Mouse (Mus musculus): ENCODE data around the gene Camk2d.

Gene Camk2d

DNA sequence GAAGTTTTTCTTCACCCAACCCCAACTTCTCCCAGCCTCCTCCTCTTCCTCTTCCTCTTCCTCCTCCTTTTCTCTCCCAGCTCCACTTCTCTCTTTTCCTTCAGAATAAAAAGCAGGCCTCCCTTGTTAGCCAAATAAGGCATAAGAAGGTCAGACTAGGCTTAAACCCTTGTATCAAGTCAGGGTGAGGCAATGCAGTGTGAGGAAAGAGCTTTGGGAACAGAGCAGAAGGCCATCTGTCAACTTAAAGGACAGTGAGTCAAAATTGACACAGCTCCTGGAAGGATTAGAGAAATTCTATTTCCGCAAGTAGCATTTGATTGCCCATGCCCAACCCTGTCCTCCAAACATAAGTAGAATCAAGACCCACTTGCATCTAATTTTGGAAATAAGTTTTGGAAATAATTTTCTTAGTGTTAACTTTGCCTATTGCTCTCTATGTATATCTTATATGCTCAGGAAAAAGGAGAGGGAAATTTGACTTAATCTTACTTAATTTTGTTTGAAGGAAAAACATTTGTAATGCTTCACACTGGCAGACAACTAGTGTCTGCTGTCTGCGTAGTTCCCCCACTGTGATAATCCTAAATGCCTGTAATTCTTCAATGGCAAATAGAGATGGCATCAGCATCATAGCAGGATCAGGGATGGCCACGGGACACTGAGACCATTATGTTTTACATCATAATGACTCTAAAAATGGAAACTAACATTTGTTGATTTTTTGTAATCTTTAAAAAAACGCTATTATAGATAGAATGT, 16.8 kb downstream of the Camk2d start:
- CTCF ChIA-PET = interaction anchor here (0.6 to 1.9 kb wide), 5 partner anchors 15 to 108 kb away, joined by 3 to 4 read pairs (median 3); no protein-coding TSS in a partner anchor

DNA sequence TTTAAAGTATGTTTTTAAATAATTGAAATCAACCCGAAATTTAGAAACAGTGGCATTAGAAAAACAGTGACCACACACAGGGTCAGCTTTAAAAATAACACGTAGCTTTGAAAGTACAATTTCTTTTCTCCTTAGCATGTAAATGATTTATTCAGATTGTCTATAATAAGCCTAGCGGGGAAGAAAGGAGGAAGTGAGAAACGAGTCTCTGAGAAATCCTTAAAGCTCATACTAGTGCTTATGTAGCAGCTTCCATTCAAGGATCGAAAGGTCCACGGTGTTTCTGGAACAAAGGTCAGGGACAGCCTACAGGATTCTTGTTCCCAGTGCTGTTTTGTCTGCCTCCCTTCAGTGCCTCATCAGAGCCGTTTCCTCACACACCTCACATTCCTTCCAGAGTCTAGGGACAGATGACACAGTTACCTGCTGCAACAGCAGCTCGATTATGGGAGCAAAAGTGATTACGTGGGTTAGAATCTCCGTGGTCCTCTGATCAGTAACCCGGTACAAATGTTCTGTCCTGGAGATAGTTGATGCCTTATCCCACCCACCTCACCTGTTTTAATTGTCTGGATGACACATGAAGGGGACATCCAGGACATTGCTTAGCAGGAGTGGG, 17.5 kb downstream of the Camk2d start:
- CTCF ChIA-PET = interaction anchor here (0.6 to 1.9 kb wide), 5 partner anchors 16 to 137 kb away, joined by 3 to 4 read pairs (median 3); no protein-coding TSS in a partner anchor

DNA sequence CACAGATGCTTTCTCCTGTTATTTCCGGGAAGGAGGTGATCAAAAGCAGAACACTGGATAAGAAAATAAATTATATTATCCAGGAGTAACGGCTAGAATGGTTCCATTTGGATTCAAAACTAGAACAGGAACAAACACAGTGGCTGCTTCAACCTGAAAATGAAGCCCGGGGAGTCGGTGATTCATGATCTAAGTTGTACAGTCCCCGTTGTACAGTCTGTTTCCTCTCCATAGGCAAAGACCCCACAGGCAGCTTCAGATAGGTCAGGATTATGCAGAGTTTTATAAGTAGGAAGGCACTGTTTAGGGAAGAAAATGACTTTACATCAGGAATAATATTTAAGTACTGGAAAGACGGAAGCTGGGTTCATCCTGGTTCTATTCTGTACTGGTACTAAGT, 19.2 kb downstream of the Camk2d start:
- CTCF ChIA-PET = no interaction called here

DNA sequence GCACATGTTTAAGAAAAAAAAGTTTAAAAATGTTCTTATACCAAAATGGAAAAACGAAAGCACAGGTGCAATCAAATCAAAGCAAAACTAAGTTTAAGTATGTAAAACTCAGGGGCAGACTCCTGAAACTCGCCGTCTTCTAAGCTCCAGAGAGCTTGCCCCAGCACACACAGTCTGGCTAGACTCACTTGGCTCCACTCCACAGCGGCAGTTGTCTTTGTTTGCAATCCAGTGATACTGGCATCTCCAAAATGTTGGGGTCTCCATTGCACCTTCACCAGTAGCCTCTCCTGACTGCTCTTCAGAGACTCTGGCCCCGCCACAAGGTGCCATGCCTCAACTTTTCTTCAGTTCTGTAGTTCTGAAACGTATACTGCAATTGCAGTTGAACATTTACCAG, 24.1 kb downstream of the Camk2d start:
- CTCF ChIA-PET = no interaction called here

DNA sequence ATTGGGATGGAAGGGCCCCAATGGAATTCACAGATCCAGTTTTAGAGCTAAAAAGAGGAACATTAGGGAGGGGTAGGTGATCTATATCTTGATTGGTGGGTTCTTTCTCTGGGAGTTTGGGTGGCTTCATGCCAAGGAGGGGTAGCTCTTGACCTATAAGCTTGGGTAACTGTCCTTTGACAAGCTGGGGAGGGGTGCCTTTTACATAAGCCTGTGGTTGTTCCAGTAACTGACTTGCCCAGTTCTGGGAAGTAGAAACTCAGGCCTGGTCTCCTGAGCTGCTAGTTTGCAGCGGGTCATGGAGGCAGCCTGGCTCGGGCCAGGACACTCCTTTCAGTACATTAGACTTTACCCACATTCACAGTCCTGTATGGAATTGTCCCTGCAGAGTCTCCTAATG, 26.4 kb downstream of the Camk2d start:
- CTCF ChIA-PET = no interaction called here

DNA sequence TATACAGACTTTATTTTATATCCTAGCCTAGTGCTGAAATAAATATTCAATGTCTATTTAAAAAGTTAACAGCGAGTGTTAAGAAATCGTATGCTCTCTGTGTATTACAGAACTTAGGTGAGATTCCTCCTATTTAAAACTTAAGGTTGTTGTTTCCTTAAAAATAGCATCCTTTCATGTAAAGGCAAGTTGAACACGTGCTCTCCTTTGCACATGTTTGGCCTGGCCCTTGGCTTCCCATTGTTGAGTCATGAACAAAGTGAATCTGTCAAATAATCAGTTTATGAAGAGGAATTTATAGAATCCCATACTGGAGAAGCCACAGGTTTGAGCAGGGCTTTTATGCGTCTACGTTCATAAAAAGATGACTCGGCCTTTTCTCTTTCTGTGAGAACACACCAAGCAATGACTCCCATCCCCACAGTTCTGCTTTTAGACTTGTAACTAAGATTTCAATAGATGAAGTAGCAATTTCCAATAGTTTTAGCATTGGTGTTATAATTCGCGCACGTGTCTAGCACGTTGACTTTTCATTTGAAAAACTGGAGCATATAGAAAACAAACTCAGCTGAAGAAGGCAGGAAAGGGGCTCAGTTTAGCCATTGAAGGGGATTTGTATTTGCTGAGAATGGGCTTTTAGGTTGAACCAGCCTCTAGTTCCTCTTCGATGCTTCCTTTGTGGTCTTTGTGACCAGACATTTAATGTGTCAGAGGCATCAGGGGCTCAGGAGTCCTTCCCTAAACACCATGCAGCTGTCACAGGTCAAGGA, 29.1 kb downstream of the Camk2d start:
- CTCF ChIA-PET = no interaction called here

DNA sequence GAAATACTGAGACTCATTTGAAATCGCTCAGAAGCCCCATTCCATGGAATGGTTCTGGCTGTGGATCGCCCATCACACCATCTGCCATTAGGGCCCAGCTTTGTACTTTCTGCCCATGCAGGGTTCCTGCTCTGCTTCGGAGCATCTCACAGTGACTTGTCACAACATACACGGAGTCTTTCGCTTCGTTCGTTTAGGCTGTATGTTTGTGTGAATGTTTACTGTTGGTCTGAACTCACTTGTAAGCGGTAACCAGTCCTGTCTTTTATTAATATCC, 29.6 kb downstream of the Camk2d start:
- CTCF ChIA-PET = no interaction called here

DNA sequence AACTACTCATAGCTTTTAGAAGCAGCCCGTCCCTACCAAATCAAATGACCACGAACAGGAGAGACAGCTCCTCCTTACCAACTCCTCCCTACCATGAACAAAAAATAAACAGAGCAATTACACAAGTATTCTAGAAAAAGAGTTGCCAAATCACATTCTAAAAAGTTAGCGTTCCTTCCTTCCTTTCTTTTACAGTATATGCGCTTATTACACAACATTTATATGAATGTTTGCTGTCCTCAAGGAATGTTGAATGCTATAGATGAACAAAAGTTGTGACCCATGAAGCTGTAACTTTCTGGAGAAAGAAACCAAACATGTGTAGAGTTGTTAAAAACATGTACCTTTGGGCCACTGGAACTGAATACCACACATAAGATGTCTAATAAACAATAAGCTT, 31.9 kb downstream of the Camk2d start:
- CTCF ChIA-PET = no interaction called here

DNA sequence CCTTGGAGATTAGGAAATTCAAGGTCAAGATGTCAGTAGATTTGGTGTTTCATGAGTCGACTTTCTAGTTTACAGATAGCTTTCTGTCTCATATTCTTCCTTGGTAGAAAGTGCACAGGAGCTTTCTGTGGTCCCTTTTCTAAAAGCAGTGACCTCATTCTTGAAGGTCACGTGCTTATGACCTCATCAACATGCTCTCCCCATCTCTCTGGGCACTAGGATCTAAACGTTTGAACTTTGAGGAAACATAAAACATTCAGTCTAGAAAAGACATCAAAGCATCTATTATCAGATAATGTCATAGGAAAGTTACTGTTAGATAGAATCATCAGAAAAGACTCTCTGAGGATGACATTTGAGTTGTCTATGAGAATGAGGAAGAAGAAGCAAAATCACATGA, 32.3 kb downstream of the Camk2d start:
- CTCF ChIA-PET = no interaction called here

DNA sequence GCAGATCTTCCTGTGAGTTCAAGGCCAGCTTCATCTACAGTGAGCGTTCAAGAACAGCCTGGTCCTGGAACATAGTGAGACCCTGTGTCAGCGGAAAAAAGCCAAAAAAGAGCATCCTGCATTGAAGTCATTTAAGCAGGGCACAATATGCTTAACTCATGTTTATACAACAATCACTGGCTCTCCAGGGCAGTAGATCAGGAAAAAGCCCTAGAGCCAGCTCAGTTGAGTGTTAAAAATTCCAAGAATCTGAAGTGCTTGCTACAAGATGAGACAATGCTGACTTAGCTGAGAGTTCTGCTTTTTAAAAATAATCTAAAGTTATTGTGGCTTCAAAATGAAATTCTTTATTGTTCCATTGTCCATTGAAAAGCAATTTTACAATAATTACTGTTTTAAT, 32.9 kb downstream of the Camk2d start:
- CTCF ChIA-PET = no interaction called here

DNA sequence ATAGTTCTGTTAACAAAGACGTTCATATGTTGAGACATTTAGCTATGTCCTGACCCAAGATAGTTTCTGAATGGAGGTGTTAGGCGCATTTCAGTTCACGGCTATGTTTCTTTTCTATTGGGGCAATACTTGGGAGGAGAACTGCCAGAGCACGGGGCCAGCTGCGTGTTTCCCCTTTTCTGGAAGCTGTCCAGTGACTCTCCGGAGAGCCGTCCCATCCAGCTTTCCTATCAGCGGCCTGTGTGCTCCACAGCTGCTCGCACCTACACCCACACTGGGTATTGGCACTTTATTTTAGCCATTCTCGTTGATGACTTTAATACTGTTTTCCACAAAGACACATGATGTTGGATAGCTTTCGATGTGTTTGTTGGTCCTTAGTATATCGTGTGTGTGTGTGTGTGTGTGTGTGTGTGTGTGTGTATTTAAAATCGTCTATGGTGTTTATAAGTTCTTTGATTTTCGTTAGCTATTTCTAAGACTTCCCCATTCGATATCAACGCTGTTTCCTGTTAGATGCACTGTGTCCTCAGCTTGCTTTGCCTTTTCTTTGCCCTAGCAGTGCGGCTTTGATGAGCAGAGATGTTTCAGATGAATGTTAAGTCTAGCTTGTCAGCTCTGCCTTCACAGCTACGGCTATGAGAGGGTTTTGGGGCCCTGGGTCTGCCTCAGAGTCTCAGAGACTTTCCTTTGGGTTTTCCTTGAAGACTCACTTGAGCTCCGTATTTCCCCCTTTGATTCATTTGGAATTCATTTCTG, 34.2 kb downstream of the Camk2d start:
- CTCF ChIA-PET = interaction anchor here (0.9 kb wide), 1 partner anchor 9 kb away, joined by 4 read pairs; no protein-coding TSS in a partner anchor

DNA sequence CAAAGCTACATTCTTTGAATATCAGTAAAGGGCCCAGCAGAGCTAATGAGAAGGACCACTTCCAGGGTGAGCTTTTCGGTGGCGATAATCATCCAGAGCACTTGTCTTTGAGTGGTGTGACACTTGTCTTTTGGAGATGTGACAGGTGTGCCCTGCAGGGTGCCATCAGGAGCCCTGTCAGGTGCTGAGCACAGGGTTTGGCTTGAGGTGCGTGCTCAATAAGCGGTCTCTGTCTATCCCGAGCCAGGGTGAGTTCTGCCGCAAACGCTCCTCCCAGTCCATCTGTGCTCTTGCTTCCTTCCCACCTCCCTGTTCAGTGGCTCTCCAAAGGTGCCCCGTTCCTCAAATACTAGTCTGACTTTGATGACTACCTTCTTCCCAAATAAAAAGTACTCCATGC, 35.5 kb downstream of the Camk2d start:
- CTCF ChIA-PET = no interaction called here

DNA sequence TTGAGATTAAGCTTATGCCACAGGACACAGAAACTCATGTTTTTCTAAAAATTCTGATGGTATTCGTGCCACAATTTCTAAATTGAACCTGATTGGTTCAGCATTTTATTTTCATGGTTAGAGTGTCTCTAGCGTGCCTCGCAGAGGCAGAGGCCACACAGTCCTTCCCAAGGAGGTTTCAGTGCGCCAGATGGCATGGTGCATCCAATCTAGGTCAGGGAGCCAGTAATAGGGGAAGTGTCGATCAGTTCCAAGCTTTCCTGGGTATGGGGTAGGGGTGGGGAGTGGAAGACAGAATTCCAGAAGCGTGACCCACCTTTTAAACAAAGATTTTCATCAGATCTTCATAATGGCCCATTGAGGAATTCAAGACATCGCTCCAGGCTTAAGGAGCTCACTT, 36.5 kb downstream of the Camk2d start:
- CTCF ChIA-PET = no interaction called here

DNA sequence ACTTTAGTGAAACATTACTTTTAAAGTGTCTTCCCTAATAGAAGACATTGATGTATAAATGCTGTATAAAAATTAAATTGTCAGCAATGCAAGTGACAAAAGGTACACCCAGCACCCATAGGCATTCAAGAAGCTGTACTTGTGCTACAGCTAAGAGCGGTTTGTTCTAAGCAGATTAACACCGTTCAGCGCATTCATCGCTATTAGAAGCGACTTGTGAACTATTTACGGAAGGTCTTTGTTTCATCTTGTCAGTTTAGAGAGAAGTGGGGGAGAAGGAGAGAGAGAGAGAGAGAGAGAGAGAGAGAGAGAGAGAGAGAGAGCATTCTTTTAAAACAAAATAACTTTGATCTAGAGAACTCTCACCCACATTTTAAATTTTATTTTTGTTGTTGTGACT, 38.1 kb downstream of the Camk2d start:
- CTCF ChIA-PET = no interaction called here

DNA sequence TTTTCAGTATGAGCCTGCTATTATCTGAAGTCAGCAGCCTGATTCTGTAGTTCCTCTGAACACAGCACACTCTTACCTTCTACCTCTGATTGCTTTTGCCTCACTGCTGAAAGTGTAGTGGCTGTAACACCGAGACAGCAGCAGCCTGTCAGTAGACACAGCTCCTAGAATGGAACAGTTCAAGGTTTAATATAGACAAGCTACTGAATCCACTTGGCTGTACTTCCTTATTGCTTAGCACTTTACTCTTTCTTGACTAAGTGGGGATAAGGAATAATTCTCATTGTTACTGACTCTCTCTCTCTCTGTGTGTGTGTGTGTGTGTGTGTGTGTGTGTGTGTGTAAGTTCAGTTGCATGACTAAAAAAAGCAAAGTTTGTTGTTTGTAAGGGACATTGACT, 42.2 kb downstream of the Camk2d start:
- CTCF ChIA-PET = interaction anchor here (0.7 kb wide), 1 partner anchor 16 kb away, joined by 4 read pairs; no protein-coding TSS in a partner anchor

DNA sequence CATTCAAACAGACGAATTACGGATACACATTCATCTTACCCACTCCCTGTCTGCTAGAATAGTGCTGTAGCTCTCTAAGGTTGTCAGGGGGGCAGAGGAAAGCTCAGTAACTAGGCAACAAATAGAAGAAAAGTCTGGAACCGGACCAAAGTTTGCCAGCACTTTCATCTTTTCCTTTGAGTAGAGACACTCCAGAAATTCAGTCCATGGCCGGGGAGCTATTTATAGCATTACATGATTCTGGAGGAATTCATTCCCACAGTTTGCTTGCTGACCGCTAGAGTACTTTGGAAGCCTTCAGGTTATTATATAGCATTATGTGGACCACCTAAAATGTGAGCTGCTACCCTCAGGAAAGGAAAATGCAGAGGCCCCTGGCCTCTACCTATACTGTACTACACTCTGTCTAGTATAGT, 43.0 kb downstream of the Camk2d start:
- CTCF ChIA-PET = interaction anchor here (0.7 kb wide), 1 partner anchor 15 kb away, joined by 4 read pairs; no protein-coding TSS in a partner anchor

DNA sequence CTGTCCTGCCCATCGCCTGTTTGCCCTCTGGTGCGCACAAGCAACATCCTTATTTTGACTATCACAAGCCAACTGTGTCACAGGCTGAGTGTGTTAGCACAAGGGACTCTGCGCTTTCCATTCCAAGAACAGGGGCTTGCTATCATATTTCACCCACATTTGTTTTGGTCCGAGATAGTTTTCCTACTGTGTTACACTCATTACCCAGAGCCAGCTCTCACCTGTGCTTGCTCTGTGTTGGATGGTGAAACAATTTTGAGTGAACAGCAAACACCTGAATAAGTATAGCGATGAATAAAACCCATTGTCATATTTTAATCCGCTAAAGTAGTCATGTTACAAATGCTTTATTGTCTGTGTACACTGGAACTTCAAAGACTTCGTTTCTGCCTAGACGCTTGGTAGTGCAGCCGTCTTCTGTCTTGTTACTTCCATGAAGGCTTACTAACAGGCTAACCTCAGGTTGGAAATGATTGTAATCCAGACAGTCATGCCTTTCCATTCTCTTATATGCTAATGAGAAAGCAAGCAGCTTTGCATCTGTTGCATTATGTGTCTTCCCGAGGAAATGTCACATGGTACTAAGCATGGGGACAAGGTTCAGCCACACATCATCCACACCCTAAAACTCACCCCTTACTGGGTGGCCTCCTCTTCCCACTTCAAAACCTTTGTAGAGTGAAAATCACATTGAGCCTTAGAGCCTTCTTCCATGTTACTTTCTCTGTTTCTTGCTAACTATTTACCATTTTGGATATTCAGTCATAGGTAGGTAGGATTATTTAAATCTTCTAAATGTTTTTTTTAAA, 44.5 kb downstream of the Camk2d start:
- CTCF ChIA-PET = no interaction called here

DNA sequence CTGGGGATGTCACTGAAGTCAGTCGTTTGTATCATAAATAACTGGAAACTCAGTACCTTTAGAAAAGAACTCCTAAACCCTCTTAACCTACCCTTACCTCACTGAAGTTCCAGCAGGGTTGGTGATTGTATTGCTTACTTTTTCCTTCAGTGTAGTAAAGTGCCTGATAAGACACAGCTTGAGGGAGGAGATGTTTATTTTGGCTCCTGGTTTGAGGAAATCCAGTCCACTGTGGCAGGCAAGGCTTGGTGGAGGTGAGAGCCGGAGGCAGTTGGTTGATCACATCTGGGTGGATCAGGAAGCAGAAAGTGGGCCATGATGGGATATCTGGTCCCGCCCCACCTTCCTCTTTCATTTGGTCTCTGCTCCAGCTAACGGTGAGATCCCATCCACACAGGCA, 45.3 kb downstream of the Camk2d start:
- CTCF ChIA-PET = no interaction called here

DNA sequence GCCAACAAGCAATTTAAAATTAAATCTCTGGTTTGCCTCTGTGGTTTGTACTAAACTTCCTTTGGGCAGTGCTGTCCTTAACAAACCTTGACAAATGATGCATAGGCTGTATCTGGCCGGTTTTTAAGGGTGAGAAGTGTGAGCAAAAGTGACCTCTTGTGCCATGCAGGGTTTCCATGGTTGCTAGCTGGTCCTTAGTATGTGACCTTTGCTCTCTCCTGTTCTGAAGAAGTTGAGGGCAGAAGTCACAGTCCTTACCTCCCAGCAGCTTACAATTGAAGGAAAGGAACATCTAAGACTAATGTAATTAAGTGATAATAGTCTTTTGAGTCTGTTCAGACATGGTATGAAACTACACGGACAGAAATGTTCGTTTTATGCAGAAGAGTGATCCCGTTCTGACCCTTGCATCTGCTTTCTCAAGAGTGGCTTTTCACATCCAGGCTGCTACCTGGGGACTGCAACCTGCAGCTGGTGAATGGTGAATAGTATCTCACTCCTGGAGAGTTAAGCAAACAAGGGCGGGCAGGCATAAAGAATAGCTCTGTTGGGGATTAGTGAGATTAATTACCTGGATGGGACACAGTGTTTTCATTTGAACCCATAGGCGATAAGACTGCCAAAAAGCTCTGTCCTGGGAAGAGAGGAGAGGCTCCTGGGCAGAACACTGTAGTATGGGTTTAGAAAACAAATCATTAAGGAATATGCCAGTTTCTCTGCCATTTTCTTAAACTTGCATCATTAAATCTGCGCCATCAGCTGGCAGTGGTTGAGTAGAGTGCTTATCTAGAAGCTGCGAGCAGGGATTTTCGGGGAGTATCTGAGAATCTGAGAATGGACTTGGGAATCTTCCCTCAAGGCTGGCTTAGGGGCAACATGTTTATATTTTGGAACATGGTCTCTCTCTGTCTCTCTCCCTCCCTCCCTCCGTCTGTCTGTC, 47.2 kb downstream of the Camk2d start:
- CTCF ChIA-PET = no interaction called here

DNA sequence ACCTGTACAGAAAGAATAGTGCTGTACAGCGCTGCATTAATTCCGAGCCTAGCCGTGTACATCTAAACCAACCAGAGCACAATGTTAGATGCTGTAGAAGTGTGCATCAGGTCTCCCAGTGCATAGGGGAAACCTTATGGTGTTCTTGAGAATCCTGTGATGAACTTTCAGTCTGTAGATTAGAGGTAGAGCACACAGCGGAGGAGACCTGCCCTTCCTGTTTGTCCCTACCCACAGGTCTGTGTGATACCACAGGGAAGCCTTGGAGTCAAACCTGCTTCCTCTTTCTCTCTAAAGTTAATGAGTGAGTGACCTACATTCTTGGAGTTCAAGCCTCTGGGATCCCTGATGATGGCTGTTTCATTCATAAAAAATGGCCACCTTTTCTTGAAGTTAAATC, 54.2 kb downstream of the Camk2d start:
- CTCF ChIA-PET = no interaction called here
